Mouse (Mus musculus) layer of hippocampus, adult 6 months (tissue): ENCODE data around the gene Trappc10. TPM values are rescaled to one million over a fixed set of nuclear protein-coding genes. Genes with fewer than 3 reads are reported as not detected.

Experiments used
- long read RNA-seq, 2 experiments: library from polyadenylated mRNA; unstranded; transcript quantifications; one replicate each; pipeline ENCODE4 v2.0.0; 2019 to 2020
- polyA plus RNA-seq: library from polyadenylated mRNA; unstranded; fragments of <200 nt; fragmentation: Nextera tagmentation; gene quantifications from 2 replicates; pipeline ENCODE4 v1.2.3, GENCODE M21; 2021

The Trappc10 gene
- 4.3 and 4.9 TPM in 2 replicates for polyA plus RNA-seq
- long read RNA-seq, experiment 1, partial matches to known transcripts, result 3 of 3 reads
- long read RNA-seq, experiment 1, other reads (novel, unspliced or antisense), result 0 of 3 reads
- long read RNA-seq, experiment 2, partial matches to known transcripts, result 0 of 1 reads
- long read RNA-seq, experiment 2, other reads (novel, unspliced or antisense), result 1 of 1 reads

DNA sequence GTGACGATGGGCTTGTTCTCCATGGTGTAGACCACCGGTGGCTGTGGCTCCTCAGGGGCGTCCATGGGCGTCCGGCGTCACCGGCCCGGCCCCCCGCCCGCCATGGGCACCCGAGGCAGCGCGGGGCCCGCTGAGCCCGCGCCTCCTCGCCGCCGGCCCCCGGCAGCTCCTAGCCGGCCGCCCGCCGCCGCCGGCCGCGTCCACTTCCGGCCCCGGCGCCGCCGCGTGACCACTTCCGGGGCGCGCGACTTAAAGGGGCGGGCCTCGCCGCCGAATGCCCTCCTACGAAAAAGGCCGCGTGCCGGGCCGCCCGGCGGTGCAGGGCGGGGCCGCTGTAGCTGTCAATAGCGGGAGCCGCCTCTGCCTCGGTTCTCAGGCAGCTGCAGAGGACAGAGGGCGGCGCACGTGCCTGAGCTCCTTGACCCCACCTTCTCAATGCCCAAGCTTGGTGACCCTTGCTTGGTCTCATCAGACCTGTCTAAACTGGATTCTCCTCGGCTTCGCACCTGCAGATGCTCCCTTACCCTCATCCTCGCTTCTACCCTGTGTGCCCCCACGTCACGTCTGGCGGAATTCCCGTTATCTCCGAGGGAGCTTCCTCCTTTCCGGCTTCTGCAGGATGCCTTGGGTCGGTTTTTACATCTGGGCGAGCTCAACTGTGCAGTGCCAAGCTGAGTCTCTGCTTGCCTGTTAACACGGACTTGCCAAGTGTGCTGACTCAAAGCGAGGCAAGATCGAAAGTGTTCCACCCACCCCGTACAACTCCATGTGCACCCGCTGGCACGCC is at the start of gene Trappc10:
Gene Trappc10, minus strand, starts transcription at position 204 of the 787 bp plus-strand sequence.

DNA sequence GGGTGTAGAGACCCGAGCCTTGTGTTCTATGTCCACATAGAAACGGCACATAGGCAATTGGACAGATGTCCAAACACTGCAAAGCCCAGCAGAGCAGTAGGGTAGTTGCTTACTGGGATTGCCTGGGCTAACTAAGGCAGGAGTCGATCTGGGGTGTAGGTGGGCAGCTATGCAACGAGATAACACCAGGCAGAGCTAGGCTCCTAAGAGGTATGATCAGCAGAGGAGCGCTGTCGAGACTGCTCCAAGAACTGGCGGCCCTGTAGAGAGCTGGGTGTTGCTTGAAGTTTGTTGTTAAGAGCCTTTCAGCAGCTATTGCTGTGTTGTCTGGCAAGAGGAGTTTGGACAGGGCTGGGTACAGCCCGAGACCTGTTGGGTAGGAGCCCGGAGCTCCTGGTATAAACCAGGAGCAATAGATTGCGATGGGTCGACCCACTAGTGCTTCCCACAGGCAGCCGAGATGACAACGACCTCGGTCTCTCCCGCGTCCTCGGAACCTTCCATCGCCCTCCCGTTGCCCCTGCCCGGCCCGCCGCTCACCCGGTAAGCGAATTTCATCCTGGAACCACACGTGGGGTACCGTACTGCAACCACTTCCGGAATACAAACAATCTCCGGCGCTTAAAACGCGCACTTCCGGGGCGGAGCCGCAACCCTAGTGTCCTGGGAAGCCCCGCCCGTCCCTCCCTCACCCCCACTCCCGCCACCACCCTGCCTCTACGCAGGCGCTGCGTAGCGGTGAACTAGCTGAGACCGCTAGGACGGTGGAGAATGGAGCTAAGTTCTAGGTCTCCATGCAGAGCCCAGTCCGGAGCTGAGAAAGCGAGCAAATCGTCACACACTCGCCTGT is 59.7 kb downstream of the Trappc10 start, which contains the start of gene Pwp2:
Gene Pwp2, minus strand, starts transcription at position 619 of the 850 bp plus-strand sequence.

DNA sequence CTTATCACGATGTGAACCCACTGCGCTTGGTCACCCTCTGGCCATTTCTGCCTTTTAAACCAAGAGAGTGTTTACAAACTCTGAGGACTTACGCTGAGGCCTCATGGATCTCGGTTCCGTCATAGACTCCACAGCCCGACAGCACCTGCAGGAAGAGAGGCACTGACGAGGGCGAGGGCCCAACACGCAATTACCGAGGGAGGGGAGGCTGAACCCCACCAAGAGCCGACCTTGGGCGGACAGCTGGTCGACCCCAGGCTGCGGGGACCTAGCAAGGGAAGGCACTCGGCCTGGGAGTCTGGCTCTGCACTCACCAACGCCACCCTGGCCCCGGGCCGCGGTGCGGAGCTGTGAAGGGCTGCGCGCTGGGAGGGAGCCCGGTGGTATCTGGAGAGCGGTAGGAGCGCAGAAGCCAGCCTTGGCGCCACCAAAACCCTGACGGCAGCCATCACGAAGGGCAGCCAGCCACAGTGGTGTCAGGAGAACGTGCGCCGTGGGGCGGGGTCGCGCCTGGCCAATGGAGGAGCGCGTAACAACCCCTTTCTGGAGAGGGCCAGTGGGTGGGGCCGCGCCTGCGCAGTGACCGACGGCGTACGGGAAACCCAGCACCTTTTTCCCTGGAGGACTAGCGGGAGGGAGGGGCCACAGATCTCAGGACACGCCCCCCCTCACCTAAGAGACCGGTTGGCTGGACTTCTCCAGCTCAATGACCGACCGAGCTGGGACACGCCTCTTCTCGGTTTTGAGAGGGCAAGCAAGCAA is 75.0 kb downstream of the Trappc10 start, which contains the start of gene D10Jhu81e:
Gene D10Jhu81e, minus strand, starts transcription at position 502 of the 762 bp plus-strand sequence.

Other genes with a start within 250 kb of the Trappc10 start
- 99.5 and 116 TPM in 2 replicates for gene Pfkl, start 234.6 kb downstream of the Trappc10 start, polyA plus RNA-seq
- 0.82 and 1.2 TPM in 2 replicates for gene Dnmt3l, start 202.7 kb downstream of the Trappc10 start, polyA plus RNA-seq
- not detected in 2 replicates for gene Aire, start 201.0 kb downstream of the Trappc10 start, polyA plus RNA-seq
- gene Icosl, start 175.3 kb downstream of the Trappc10 start, polyA plus RNA-seq, result 1.9 and 2.5 TPM in 2 replicates
- gene D10Jhu81e, start 74.9 kb downstream of the Trappc10 start, polyA plus RNA-seq, result 78.6 and 86.8 TPM in 2 replicates
- 9.8 and 10.9 TPM in 2 replicates for gene Pwp2, start 59.5 kb downstream of the Trappc10 start, polyA plus RNA-seq
- gene Agpat3, start 107.8 kb upstream of the Trappc10 start, polyA plus RNA-seq, result 25.0 and 27.3 TPM in 2 replicates
- 282 and 306 TPM in 2 replicates for gene Rrp1, start 168.4 kb upstream of the Trappc10 start, polyA plus RNA-seq
- 117 and 142 TPM in 2 replicates for gene Cstb, start 181.0 kb upstream of the Trappc10 start, polyA plus RNA-seq
- gene Pdxk, start 220.3 kb upstream of the Trappc10 start, polyA plus RNA-seq, result 39.2 and 41.0 TPM in 2 replicates